Mouse (Mus musculus): ENCODE data around the gene Actr10. TPM values are rescaled to one million over a fixed set of nuclear protein-coding genes. Genes with fewer than 3 reads are reported as not detected.

Actr10 gene
- total and polyA plus RNA-seq, 2 experiments from 2014 or later, result 144 to 171 TPM

GRCm38 (mm10) chr12:70898450-70898849 is 39.2 kb upstream of the Actr10 start:
- H3K9me3 ChIP-seq (ENCODE audit: low read length), result no peaks in the 10 kb centered on the region
- H3K4me3 ChIP-seq (ENCODE audit: low read depth, low read length), result no peak overlapping the region
- no peaks in the 10 kb centered on the region for H3K27me3 ChIP-seq (ENCODE audit: insufficient read depth, low read length)
- WGBS, result 84% methylated on average over 8 of the region's 8 CpGs
- ATAC-seq (ENCODE audit: low FRiP score) (no peak), DNase-seq (ENCODE audit: low spot score) (no peak)
- peak; percentile 54 for TF ChIP-seq CTCF (IDR thresholded peaks at IDR 0.05)
- H3K4me2 ChIP-seq (ENCODE audit: low read depth, low read length, poor library complexity, severe bottlenecking), result no peak overlapping the region
- H3K9ac ChIP-seq (replicated peaks; ENCODE audit: low read length, poor library complexity, severe bottlenecking), result no peak overlapping the region
- H3K27ac ChIP-seq (ENCODE audit: low read depth, low read length), result no peak overlapping the region
- no peaks in the 10 kb centered on the region for H3K4me1 ChIP-seq (ENCODE audit: insufficient read depth, low read length)
- H3K36me3 ChIP-seq (ENCODE audit: insufficient read depth, low read length), result peaks cover 13% of the 10 kb centered on the region

- H3K4me3 ChIP-seq (ENCODE audit: low read depth, low read length), result no peak overlapping the region
- H3K4me1 ChIP-seq (ENCODE audit: insufficient read depth, low read length), result no peaks in the 10 kb centered on the region
- 91% methylated on average over 10 of the region's 10 CpGs for WGBS
- H3K36me3 ChIP-seq (ENCODE audit: insufficient read depth, low read length), result no peaks in the 10 kb centered on the region
- no peak overlapping the region for H3K9ac ChIP-seq (replicated peaks; ENCODE audit: low read length, poor library complexity, severe bottlenecking)
- no peak for ATAC-seq (ENCODE audit: low FRiP score)
- no peaks in the 10 kb centered on the region for H3K27me3 ChIP-seq (ENCODE audit: insufficient read depth, low read length)
- no peak for TF ChIP-seq CTCF (IDR thresholded peaks at IDR 0.05)
- no peak for DNase-seq (ENCODE audit: low spot score)
- no peaks in the 10 kb centered on the region for H3K9me3 ChIP-seq (ENCODE audit: low read length)
- no peak overlapping the region for H3K4me2 ChIP-seq (ENCODE audit: low read depth, low read length, poor library complexity, severe bottlenecking)
- no peak overlapping the region for H3K27ac ChIP-seq (ENCODE audit: low read depth, low read length)
Observed at GRCm38 (mm10) chr12:70904471-70904870, 33.2 kb upstream of the Actr10 start.

- H3K27ac ChIP-seq (ENCODE audit: low read depth, low read length), result no peak overlapping the region
- no peak for DNase-seq (ENCODE audit: low spot score)
- WGBS, result 88% methylated on average over 9 of the region's 9 CpGs
Observed at GRCm38 (mm10) chr12:70906867-70907266, 30.8 kb upstream of the Actr10 start.

GRCm38 (mm10) chr12:70907651-70908050 is 30.0 kb upstream of the Actr10 start:
- TF ChIP-seq CTCF (IDR thresholded peaks at IDR 0.05), result no peak
- no peak overlapping the region for H3K4me2 ChIP-seq (ENCODE audit: low read depth, low read length, poor library complexity, severe bottlenecking)
- H3K9me3 ChIP-seq (ENCODE audit: low read length), result no peaks in the 10 kb centered on the region
- no peaks in the 10 kb centered on the region for H3K27me3 ChIP-seq (ENCODE audit: insufficient read depth, low read length)
- ATAC-seq (ENCODE audit: low FRiP score) (no peak), DNase-seq (ENCODE audit: low spot score) (no peak)
- H3K4me1 ChIP-seq (ENCODE audit: insufficient read depth, low read length), result no peaks in the 10 kb centered on the region
- WGBS, result 81% methylated on average over 11 of the region's 11 CpGs
- H3K4me3 ChIP-seq (ENCODE audit: low read depth, low read length), result no peak overlapping the region
- no peak overlapping the region for H3K9ac ChIP-seq (replicated peaks; ENCODE audit: low read length, poor library complexity, severe bottlenecking)
- no peaks in the 10 kb centered on the region for H3K36me3 ChIP-seq (ENCODE audit: insufficient read depth, low read length)
- H3K27ac ChIP-seq (ENCODE audit: low read depth, low read length), result no peak overlapping the region

More at GRCm38 (mm10) chr12:70906867-70907266, 30.8 kb upstream of the Actr10 start:
- no peak for TF ChIP-seq CTCF (IDR thresholded peaks at IDR 0.05)
- H3K4me3 ChIP-seq (ENCODE audit: low read depth, low read length), result no peak overlapping the region
- no peak for ATAC-seq (ENCODE audit: low FRiP score)
- H3K4me1 ChIP-seq (ENCODE audit: insufficient read depth, low read length), result no peaks in the 10 kb centered on the region
- H3K4me2 ChIP-seq (ENCODE audit: low read depth, low read length, poor library complexity, severe bottlenecking), result no peak overlapping the region
- H3K9me3 ChIP-seq (ENCODE audit: low read length), result no peaks in the 10 kb centered on the region
- H3K36me3 ChIP-seq (ENCODE audit: insufficient read depth, low read length), result no peaks in the 10 kb centered on the region
- H3K27me3 ChIP-seq (ENCODE audit: insufficient read depth, low read length), result no peaks in the 10 kb centered on the region
- no peak overlapping the region for H3K9ac ChIP-seq (replicated peaks; ENCODE audit: low read length, poor library complexity, severe bottlenecking)

GRCm38 (mm10) chr12:70908076-70908475 is 29.6 kb upstream of the Actr10 start:
- Histone ChIP-seq H3K9me3 (ENCODE audit: low read length) (no peaks in the 10 kb centered on the region), H3K9ac (replicated peaks; ENCODE audit: low read length, poor library complexity, severe bottlenecking) (no peak overlapping the region), H3K36me3 (ENCODE audit: insufficient read depth, low read length) (no peaks in the 10 kb centered on the region), H3K27me3 (ENCODE audit: insufficient read depth, low read length) (no peaks in the 10 kb centered on the region), H3K4me3 (ENCODE audit: low read depth, low read length) (no peak overlapping the region), H3K4me1 (ENCODE audit: insufficient read depth, low read length) (no peaks in the 10 kb centered on the region), H3K4me2 (ENCODE audit: low read depth, low read length, poor library complexity, severe bottlenecking) (no peak overlapping the region), H3K27ac (ENCODE audit: low read depth, low read length) (no peak overlapping the region)
- DNase-seq (ENCODE audit: low spot score), result no peak
- WGBS, result 85% methylated on average over 4 of the region's 4 CpGs
- TF ChIP-seq CTCF (IDR thresholded peaks at IDR 0.05), result no peak
- ATAC-seq (ENCODE audit: low FRiP score), result no peak

- no peaks in the 10 kb centered on the region for H3K36me3 ChIP-seq (ENCODE audit: insufficient read depth, low read length)
- H3K4me3 ChIP-seq (ENCODE audit: low read depth, low read length), result no peak overlapping the region
Observed at GRCm38 (mm10) chr12:70910241-70910720, 27.4 kb upstream of the Actr10 start.

More at GRCm38 (mm10) chr12:70910241-70910720, 27.4 kb upstream of the Actr10 start:
- ATAC-seq (ENCODE audit: low FRiP score), result peak; percentile 66
- Histone ChIP-seq H3K27me3 (ENCODE audit: insufficient read depth, low read length) (no peaks in the 10 kb centered on the region), H3K9ac (replicated peaks; ENCODE audit: low read length, poor library complexity, severe bottlenecking) (no peak overlapping the region), H3K27ac (ENCODE audit: low read depth, low read length) (no peak overlapping the region), H3K9me3 (ENCODE audit: low read length) (no peaks in the 10 kb centered on the region), H3K4me2 (ENCODE audit: low read depth, low read length, poor library complexity, severe bottlenecking) (no peak overlapping the region), H3K4me1 (ENCODE audit: insufficient read depth, low read length) (no peaks in the 10 kb centered on the region)
- DNase-seq (ENCODE audit: low spot score), result peak; percentile 79
- 10% methylated on average over 9 of the region's 9 CpGs for WGBS
- peak; percentile 90 for TF ChIP-seq CTCF (IDR thresholded peaks at IDR 0.05)
